Mouse (Mus musculus): Measurements from ENCODE around the gene Myo9a. TPM values are rescaled to one million over a fixed set of nuclear protein-coding genes. Genes with fewer than 3 reads are reported as not detected.

The Myo9a gene
- total RNA-seq, 2 experiments from 2014 or later = 13.4 to 21.5 TPM

GRCm38 (mm10) chr9:59971263-59971662 lies 220.6 kb downstream of the Myo9a start:
- no peak for ATAC-seq (replicated peaks; ENCODE audit: low FRiP score, poor library complexity, severe bottlenecking)

Other genes starting within 250 kb of the Myo9a start
- gene Hexa, start 211.4 kb upstream of the Myo9a start, total RNA-seq (2015; ENCODE audit: low replicate concordance) = 24.2 and 25.7 TPM in 2 replicates
- 36.8 and 52.1 TPM in 2 replicates for gene Hexa, start 211.4 kb upstream of the Myo9a start, total RNA-seq (2017; ENCODE audit: low replicate concordance)
- gene Tmem202, start 211.0 kb upstream of the Myo9a start, total RNA-seq (2015; ENCODE audit: low replicate concordance) = not detected in 2 replicates
- not detected in 2 replicates for gene Tmem202, start 211.0 kb upstream of the Myo9a start, total RNA-seq (2017; ENCODE audit: low replicate concordance)
- gene Celf6, start 173.0 kb upstream of the Myo9a start, total RNA-seq (2015; ENCODE audit: low replicate concordance) = not detected in 2 replicates
- not detected in 2 replicates for gene Celf6, start 173.0 kb upstream of the Myo9a start, total RNA-seq (2017; ENCODE audit: low replicate concordance)
- gene Parp6, start 133.6 kb upstream of the Myo9a start, total RNA-seq (2015; ENCODE audit: low replicate concordance) = 3.1 and 5.4 TPM in 2 replicates
- 1.3 and 1.8 TPM in 2 replicates for gene Parp6, start 133.6 kb upstream of the Myo9a start, total RNA-seq (2017; ENCODE audit: low replicate concordance)
- gene Pkm, start 94.5 kb upstream of the Myo9a start, total RNA-seq (2015; ENCODE audit: low replicate concordance) = 36.3 and 60.8 TPM in 2 replicates
- 150 and 158 TPM in 2 replicates for gene Pkm, start 94.5 kb upstream of the Myo9a start, total RNA-seq (2017; ENCODE audit: low replicate concordance)
- gene Gramd2, start 70.8 kb upstream of the Myo9a start, total RNA-seq (2015; ENCODE audit: low replicate concordance) = 1.3 TPM in 1 of 2 replicates, not detected in the other
- gene Gramd2, start 70.8 kb upstream of the Myo9a start, total RNA-seq (2017; ENCODE audit: low replicate concordance) = not detected in 2 replicates
- 0.96 and 6.1 TPM in 2 replicates for gene Senp8, start 186 bp upstream of the Myo9a start, total RNA-seq (2015; ENCODE audit: low replicate concordance)
- 0.26 and 1.3 TPM in 2 replicates for gene Senp8, start 186 bp upstream of the Myo9a start, total RNA-seq (2017; ENCODE audit: low replicate concordance)
- not detected in 2 replicates for gene Nr2e3, start 209.8 kb downstream of the Myo9a start, total RNA-seq (2015; ENCODE audit: low replicate concordance)
- 0.28 TPM in 1 of 2 replicates, not detected in the other for gene Nr2e3, start 209.8 kb downstream of the Myo9a start, total RNA-seq (2017; ENCODE audit: low replicate concordance)